Mouse (Mus musculus): ENCODE measurements around the gene Tmem176b. TPM values are rescaled to one million over a fixed set of nuclear protein-coding genes. Genes with fewer than 3 reads are reported as not detected.

Gene Tmem176b
- polyA plus RNA-seq, 1 experiment = 1,411 TPM

- TF ChIP-seq POLR2A (IDR thresholded peaks at IDR 0.05; ENCODE audit: low read depth, low read length) = no peak
- peak; percentile 93 for TF ChIP-seq CTCF (conservative IDR thresholded peaks at IDR 0.05; ENCODE audit: insufficient read depth, insufficient read length, low read depth, low read length)
- DNase-seq = peak; percentile 86
- no peak overlapping the region for H3K4me3 ChIP-seq (ENCODE audit: insufficient read depth, low read depth, low read length)
These were observed 19.0 kb upstream of the Tmem176b start for GRCm38 (mm10) chr6:48860130-48860815.

GRCm38 (mm10) chr6:48857613-48858302 is 16.5 kb upstream of the Tmem176b start:
- peak; percentile 72 for DNase-seq
- Histone ChIP-seq H3K27me3 (replicated peaks; ENCODE audit: control insufficient read depth, insufficient read depth, low read length) (no peaks in the 10 kb centered on the region), H3K4me3 (ENCODE audit: insufficient read depth, low read depth, low read length) (no peak overlapping the region), H3K27ac (ENCODE audit: insufficient read depth, low read depth, low read length) (peak overlapping the region; percentile 48; the same call in 1 of the 2 replicates), H3K4me1 (ENCODE audit: control insufficient read depth, insufficient read depth, low read length) (peaks cover 17% of the 10 kb centered on the region), H3K36me3 (ENCODE audit: control insufficient read depth, insufficient read depth, low read length) (no peaks in the 10 kb centered on the region)
- no peak for TF ChIP-seq POLR2A (IDR thresholded peaks at IDR 0.05; ENCODE audit: low read depth, low read length)
- no peak for TF ChIP-seq CTCF (conservative IDR thresholded peaks at IDR 0.05; ENCODE audit: insufficient read depth, insufficient read length, low read depth, low read length)
- WGBS = 37% methylated on average over 8 of the region's 8 CpGs

More at GRCm38 (mm10) chr6:48860130-48860815, 19.0 kb upstream of the Tmem176b start:
- Histone ChIP-seq H3K27me3 (replicated peaks; ENCODE audit: control insufficient read depth, insufficient read depth, low read length) (no peaks in the 10 kb centered on the region), H3K4me1 (ENCODE audit: control insufficient read depth, insufficient read depth, low read length) (peaks cover 32% of the 10 kb centered on the region), H3K27ac (ENCODE audit: insufficient read depth, low read depth, low read length) (peak overlapping the region; percentile 37), H3K36me3 (ENCODE audit: control insufficient read depth, insufficient read depth, low read length) (no peaks in the 10 kb centered on the region)
- 10% methylated on average over 23 of the region's 23 CpGs for WGBS

- 0 out of 2 replicates have a peak, but pooled peaks have one; percentile 1 for TF ChIP-seq CTCF (conservative IDR thresholded peaks at IDR 0.05; ENCODE audit: insufficient read depth, insufficient read length, low read depth, low read length)
- TF ChIP-seq POLR2A (IDR thresholded peaks at IDR 0.05; ENCODE audit: low read depth, low read length) = no peak
- Histone ChIP-seq H3K27me3 (replicated peaks; ENCODE audit: control insufficient read depth, insufficient read depth, low read length) (no peaks in the 10 kb centered on the region), H3K36me3 (ENCODE audit: control insufficient read depth, insufficient read depth, low read length) (no peaks in the 10 kb centered on the region), H3K27ac (ENCODE audit: insufficient read depth, low read depth, low read length) (no peak overlapping the region), H3K4me1 (ENCODE audit: control insufficient read depth, insufficient read depth, low read length) (peaks cover 8% of the 10 kb centered on the region), H3K4me3 (ENCODE audit: insufficient read depth, low read depth, low read length) (no peak overlapping the region)
- 97% methylated on average over 2 of the region's 2 CpGs for WGBS
- no peak for DNase-seq
These were observed 12.9 kb upstream of the Tmem176b start for GRCm38 (mm10) chr6:48854155-48854554.

- no peaks in the 10 kb centered on the region for H3K36me3 ChIP-seq (ENCODE audit: control insufficient read depth, insufficient read depth, low read length)
- peak; percentile 73 for DNase-seq
- peak overlapping the region; percentile 52 for H3K4me3 ChIP-seq (ENCODE audit: insufficient read depth, low read depth, low read length)
- no peak for TF ChIP-seq CTCF (conservative IDR thresholded peaks at IDR 0.05; ENCODE audit: insufficient read depth, insufficient read length, low read depth, low read length)
- TF ChIP-seq POLR2A (IDR thresholded peaks at IDR 0.05; ENCODE audit: low read depth, low read length) = no peak
- H3K27me3 ChIP-seq (replicated peaks; ENCODE audit: control insufficient read depth, insufficient read depth, low read length) = no peaks in the 10 kb centered on the region
- H3K4me1 ChIP-seq (ENCODE audit: control insufficient read depth, insufficient read depth, low read length) = peaks cover 5% of the 10 kb centered on the region; the same call in 1 of the 2 replicates
- peak overlapping the region; percentile 62 for H3K27ac ChIP-seq (ENCODE audit: insufficient read depth, low read depth, low read length)
- 3% methylated on average over 29 of the region's 29 CpGs for WGBS
These were observed 10.7 kb upstream of the Tmem176b start for GRCm38 (mm10) chr6:48851820-48852491.

GRCm38 (mm10) chr6:48845086-48845485 is 3.8 kb upstream of the Tmem176b start:
- Histone ChIP-seq H3K4me1 (ENCODE audit: control insufficient read depth, insufficient read depth, low read length) (0 out of 2 replicates have a peak, but pooled peaks cover 5% of the 10 kb centered on the region), H3K36me3 (ENCODE audit: control insufficient read depth, insufficient read depth, low read length) (peaks cover 6% of the 10 kb centered on the region; the same call in 1 of the 2 replicates), H3K4me3 (ENCODE audit: insufficient read depth, low read depth, low read length) (no peak overlapping the region), H3K27ac (ENCODE audit: insufficient read depth, low read depth, low read length) (no peak overlapping the region), H3K27me3 (replicated peaks; ENCODE audit: control insufficient read depth, insufficient read depth, low read length) (no peaks in the 10 kb centered on the region)
- 84% methylated on average over 4 of the region's 4 CpGs for WGBS
- no peak for TF ChIP-seq POLR2A (IDR thresholded peaks at IDR 0.05; ENCODE audit: low read depth, low read length)
- no peak for TF ChIP-seq CTCF (conservative IDR thresholded peaks at IDR 0.05; ENCODE audit: insufficient read depth, insufficient read length, low read depth, low read length)
- DNase-seq = no peak

- TF ChIP-seq CTCF (conservative IDR thresholded peaks at IDR 0.05; ENCODE audit: insufficient read depth, insufficient read length, low read depth, low read length) (peak; percentile 68), POLR2A (IDR thresholded peaks at IDR 0.05; ENCODE audit: low read depth, low read length) (no peak)
- peak; percentile 82 for DNase-seq
These were observed 981 bp upstream of the Tmem176b start for GRCm38 (mm10) chr6:48842111-48842842.

More at GRCm38 (mm10) chr6:48842111-48842842, 981 bp upstream of the Tmem176b start:
- Histone ChIP-seq H3K27ac (ENCODE audit: insufficient read depth, low read depth, low read length) (peak overlapping the region; percentile 70), H3K27me3 (replicated peaks; ENCODE audit: control insufficient read depth, insufficient read depth, low read length) (no peaks in the 10 kb centered on the region), H3K4me1 (ENCODE audit: control insufficient read depth, insufficient read depth, low read length) (peaks cover 13% of the 10 kb centered on the region; the same call in 1 of the 2 replicates), H3K4me3 (ENCODE audit: insufficient read depth, low read depth, low read length) (peak overlapping the region; percentile 63), H3K36me3 (ENCODE audit: control insufficient read depth, insufficient read depth, low read length) (peaks cover 6% of the 10 kb centered on the region; the same call in 1 of the 2 replicates)
- 34% methylated on average over 11 of the region's 11 CpGs for WGBS
